Mouse (Mus musculus): ENCODE results near the gene Spty2d1.

DNA sequence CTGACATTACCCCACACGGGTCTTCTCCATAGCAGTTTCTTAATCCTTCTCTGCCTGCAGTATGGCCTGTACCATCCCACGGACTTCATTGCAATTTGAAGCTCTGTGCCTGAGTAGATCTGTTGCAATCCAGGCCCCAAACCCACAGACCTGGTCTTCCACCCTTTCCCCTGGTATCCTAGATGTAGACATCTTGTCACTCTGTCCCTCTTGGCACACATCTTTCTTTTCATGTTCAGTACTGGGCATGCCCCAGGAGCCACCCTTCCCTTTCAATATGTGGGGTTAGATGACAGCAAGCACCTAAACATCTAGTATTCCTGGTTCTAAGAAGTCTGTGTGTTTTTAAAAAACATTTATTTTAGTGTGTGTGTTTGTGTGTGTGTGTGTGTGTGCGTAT is 33.5 kb upstream of the Spty2d1 start:
- TF ChIP-seq EP300 (optimal IDR thresholded peaks at IDR 0.05) (no peak), CTCF (IDR thresholded peaks at IDR 0.05; ENCODE audit: low read depth) (no peak)

All from stomach, postnatal 0 days (tissue).